Mouse (Mus musculus): ENCODE measurements around the gene Rps15. TPM values are rescaled to one million over a fixed set of nuclear protein-coding genes. Genes with fewer than 3 reads are reported as not detected.

Rps15 gene
- polyA plus RNA-seq, 1 experiment: 2,204 TPM

- H3K27ac ChIP-seq (ENCODE audit: insufficient read depth, low read length): peak within 1 kb of the TSS; percentile 86
- peak; percentile 77 to 95 for DNase-seq (ENCODE audit: low read depth in 1 of 2, low spot score in 2 of 2)
- H3K4me3 ChIP-seq (ENCODE audit: extremely low read depth, insufficient read depth, insufficient read length): peak within 1 kb of the TSS; percentile 58
- H3K4me1 ChIP-seq (ENCODE audit: control insufficient read depth, insufficient read depth, insufficient read length): peaks cover 8% of the 10 kb centered on the region
- no peaks in the 10 kb centered on the region for H3K27me3 ChIP-seq (ENCODE audit: control insufficient read depth, insufficient read depth, low read length)
- peaks cover 12% of the 10 kb centered on the region for H3K36me3 ChIP-seq (ENCODE audit: control insufficient read depth, insufficient read depth, low read length)
- TF ChIP-seq POLR2A (IDR thresholded peaks at IDR 0.05; ENCODE audit: low read depth, low read length) (no peak), CTCF (IDR thresholded peaks at IDR 0.05; ENCODE audit: extremely low read depth, insufficient read depth, insufficient read length, insufficient replicate concordance) (no peak)
- whole genome bisulfite sequencing: under 1% methylated on average over 49 of the region's 49 CpGs
Observed at GRCm38 (mm10) chr10:80260642-80261584, 31.3 kb upstream of the Rps15 start, which contains the start of the genes Gamt and Dazap1. Gene Gamt, minus strand, starts transcription at chr10:80261012. Gene Dazap1, plus strand, starts transcription at chr10:80261486.

DNA sequence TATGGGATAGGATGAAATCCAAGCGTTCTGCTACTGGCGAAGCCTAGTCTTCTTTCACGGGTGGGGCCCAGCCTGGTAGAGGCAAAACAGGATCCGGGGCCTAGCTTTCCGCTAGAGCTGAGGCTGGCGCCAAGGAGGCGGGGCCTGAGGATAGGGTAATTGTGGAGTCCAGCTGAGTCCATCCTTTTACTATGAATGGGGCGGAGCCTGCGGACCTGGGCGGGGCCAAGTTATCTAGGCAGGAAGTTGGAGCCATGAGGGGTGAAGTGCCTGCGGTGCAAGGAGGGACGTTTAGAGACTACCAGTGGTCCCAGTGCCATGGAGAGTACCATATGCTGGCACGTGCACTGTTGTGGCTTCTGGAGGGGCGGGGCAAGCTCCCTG is 30.7 kb upstream of the Rps15 start:
- H3K36me3 ChIP-seq (ENCODE audit: control insufficient read depth, insufficient read depth, low read length): peaks cover 7% of the 10 kb centered on the region; the same call in 1 of the 2 replicates
- WGBS: 1% methylated on average over 14 of the region's 14 CpGs
- DNase-seq (ENCODE audit: low read depth in 1 of 2, low spot score in 2 of 2): peak; percentile 70 to 88
- peak overlapping the region; percentile 86 for H3K27ac ChIP-seq (ENCODE audit: insufficient read depth, low read length)
- peaks cover 8% of the 10 kb centered on the region for H3K4me1 ChIP-seq (ENCODE audit: control insufficient read depth, insufficient read depth, insufficient read length)
- peak overlapping the region; percentile 58 for H3K4me3 ChIP-seq (ENCODE audit: extremely low read depth, insufficient read depth, insufficient read length)
- no peaks in the 10 kb centered on the region for H3K27me3 ChIP-seq (ENCODE audit: control insufficient read depth, insufficient read depth, low read length)
- TF ChIP-seq POLR2A (IDR thresholded peaks at IDR 0.05; ENCODE audit: low read depth, low read length) (no peak; the same call in 1 of the 2 replicates), CTCF (IDR thresholded peaks at IDR 0.05; ENCODE audit: extremely low read depth, insufficient read depth, insufficient read length, insufficient replicate concordance) (no peak)

DNA sequence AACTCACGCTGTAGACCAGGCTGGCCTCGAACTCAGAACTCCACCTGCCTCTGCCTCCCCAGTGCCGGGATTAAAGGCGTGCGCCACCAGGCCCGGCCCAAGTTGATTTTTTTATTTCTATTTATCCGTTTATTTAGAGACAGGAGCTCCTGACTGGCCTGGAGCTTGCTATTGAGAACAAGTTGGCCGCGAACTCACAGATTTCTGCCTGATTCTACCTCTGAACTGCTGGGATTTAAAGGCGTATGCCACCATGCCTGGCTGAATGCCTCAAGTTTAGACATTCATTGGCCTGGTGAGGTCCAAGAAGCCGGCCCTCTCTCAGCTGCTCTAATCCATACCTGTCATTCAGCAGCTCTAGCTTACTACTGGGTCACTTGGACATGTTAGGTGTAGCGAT is 30.1 kb upstream of the Rps15 start:
- no peak overlapping the region for H3K27ac ChIP-seq (ENCODE audit: insufficient read depth, low read length)
- no peaks in the 10 kb centered on the region for H3K27me3 ChIP-seq (ENCODE audit: control insufficient read depth, insufficient read depth, low read length)
- no peak for DNase-seq (ENCODE audit: low read depth in 1 of 2, low spot score in 2 of 2)
- H3K4me1 ChIP-seq (ENCODE audit: control insufficient read depth, insufficient read depth, insufficient read length): peaks cover 8% of the 10 kb centered on the region
- TF ChIP-seq POLR2A (IDR thresholded peaks at IDR 0.05; ENCODE audit: low read depth, low read length) (no peak), CTCF (IDR thresholded peaks at IDR 0.05; ENCODE audit: extremely low read depth, insufficient read depth, insufficient read length, insufficient replicate concordance) (no peak)
- 70% methylated on average over 12 of the region's 12 CpGs for WGBS
- no peak overlapping the region for H3K4me3 ChIP-seq (ENCODE audit: extremely low read depth, insufficient read depth, insufficient read length)
- peaks cover 4% of the 10 kb centered on the region; the same call in 1 of the 2 replicates for H3K36me3 ChIP-seq (ENCODE audit: control insufficient read depth, insufficient read depth, low read length)

DNA sequence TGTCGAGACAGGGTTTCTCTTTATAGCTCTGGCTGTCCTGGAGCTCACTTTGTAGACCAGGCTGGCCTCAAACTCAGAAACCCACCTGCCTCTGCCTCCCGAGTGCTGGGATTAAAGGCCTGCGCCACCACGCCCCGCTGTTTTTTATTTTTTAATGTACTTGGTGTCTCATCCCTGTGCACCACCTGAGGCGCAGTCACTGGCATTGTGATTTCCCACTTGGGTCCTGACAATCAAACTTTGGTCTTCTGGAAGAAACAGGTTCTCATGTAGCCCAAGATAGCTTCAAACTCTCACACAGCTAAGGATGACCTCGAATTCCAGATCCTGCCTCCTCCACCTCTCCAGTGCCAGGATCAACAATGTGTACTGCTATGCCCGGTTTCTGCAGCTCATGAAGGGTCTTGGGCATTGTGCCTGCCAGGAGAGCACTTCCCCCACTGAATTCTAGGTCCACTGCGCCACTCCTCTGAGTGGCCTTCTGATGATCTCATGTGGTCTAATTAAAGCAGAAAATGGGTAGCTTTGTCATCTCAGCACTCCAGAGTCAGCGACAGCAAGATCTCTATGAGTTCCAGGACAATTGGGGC is 29.4 kb upstream of the Rps15 start:
- 97% methylated on average over 10 of the region's 10 CpGs for WGBS
- H3K4me1 ChIP-seq (ENCODE audit: control insufficient read depth, insufficient read depth, insufficient read length): peaks cover 15% of the 10 kb centered on the region

DNA sequence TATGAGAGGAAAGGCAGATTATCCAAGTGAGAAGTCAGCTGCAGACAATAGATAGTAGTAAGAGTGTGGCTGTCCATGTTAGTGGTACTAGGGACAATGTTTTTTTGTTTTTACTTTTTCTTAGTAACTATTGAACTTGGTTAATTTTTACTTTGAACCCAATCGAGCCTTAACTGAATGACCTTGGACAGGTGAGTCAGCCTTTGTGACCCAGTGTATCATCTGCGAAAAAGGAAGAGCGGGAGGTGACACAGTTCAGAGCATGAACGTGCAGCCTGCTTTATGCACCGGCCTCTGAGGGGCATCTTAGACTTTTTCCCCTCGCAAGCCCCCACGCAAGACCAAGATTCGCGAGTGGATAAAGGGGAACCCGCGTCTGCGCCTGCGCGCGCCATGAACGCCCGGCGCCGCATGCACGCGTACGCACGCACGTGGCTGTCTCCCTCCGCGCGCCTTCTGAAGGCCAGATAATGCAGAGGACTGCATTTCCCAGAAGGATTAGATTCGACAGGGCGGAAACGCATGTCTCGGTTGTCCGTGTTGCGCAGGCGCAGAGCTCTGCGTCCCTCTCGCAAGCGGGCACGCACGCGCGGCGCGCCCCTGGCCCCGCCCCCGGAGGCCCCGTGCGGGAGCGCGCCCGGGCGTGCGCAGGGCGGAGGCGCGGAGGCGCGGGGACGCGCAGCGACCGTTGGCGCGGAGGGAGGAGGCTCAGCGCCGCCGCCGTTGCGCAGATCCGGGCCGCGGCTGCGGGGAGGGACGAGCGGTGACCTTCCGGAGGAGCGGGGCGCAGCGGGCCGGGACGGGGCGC is 27.7 kb upstream of the Rps15 start:
- peak; percentile 97 to 98 for DNase-seq (ENCODE audit: low read depth in 1 of 2, low spot score in 2 of 2)
- H3K4me1 ChIP-seq (ENCODE audit: control insufficient read depth, insufficient read depth, insufficient read length): peaks cover 17% of the 10 kb centered on the region
- no peaks in the 10 kb centered on the region for H3K27me3 ChIP-seq (ENCODE audit: control insufficient read depth, insufficient read depth, low read length)
- H3K27ac ChIP-seq (ENCODE audit: insufficient read depth, low read length): peak overlapping the region; percentile 80
- TF ChIP-seq POLR2A (IDR thresholded peaks at IDR 0.05; ENCODE audit: low read depth, low read length) (peak; percentile 75), CTCF (IDR thresholded peaks at IDR 0.05; ENCODE audit: extremely low read depth, insufficient read depth, insufficient read length, insufficient replicate concordance) (no peak)
- H3K4me3 ChIP-seq (ENCODE audit: extremely low read depth, insufficient read depth, insufficient read length): peak overlapping the region; percentile 90
- H3K36me3 ChIP-seq (ENCODE audit: control insufficient read depth, insufficient read depth, low read length): no peaks in the 10 kb centered on the region
- WGBS: under 1% methylated on average over 69 of the region's 81 CpGs

More for the DNA sequence above, 29.4 kb upstream of the Rps15 start:
- Histone ChIP-seq H3K27ac (ENCODE audit: insufficient read depth, low read length) (no peak overlapping the region), H3K4me3 (ENCODE audit: extremely low read depth, insufficient read depth, insufficient read length) (no peak overlapping the region), H3K36me3 (ENCODE audit: control insufficient read depth, insufficient read depth, low read length) (no peaks in the 10 kb centered on the region; the same call in 1 of the 2 replicates), H3K27me3 (ENCODE audit: control insufficient read depth, insufficient read depth, low read length) (no peaks in the 10 kb centered on the region)
- TF ChIP-seq POLR2A (IDR thresholded peaks at IDR 0.05; ENCODE audit: low read depth, low read length): no peak
- DNase-seq (ENCODE audit: low read depth in 1 of 2, low spot score in 2 of 2): no peak

DNA sequence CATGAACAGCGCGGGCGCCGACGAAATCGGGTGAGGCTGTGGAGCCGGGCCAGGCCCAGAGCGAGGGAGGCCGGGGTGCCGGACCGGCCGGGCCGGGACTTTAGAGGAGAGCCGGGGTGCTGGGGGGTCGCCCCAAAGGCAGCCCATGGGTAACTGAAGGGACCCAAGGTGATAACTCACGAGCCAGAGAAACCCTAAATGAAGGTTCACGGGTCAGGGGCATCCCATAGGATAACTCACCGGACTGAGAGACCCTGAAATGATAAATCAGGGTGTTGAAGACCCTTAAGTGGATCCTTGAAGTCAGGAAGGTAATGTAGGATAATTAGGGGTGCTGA is 27.1 kb upstream of the Rps15 start:
- 0% methylated on average over 18 of the region's 18 CpGs for WGBS
- no peaks in the 10 kb centered on the region for H3K27me3 ChIP-seq (ENCODE audit: control insufficient read depth, insufficient read depth, low read length)
- H3K36me3 ChIP-seq (ENCODE audit: control insufficient read depth, insufficient read depth, low read length): no peaks in the 10 kb centered on the region
- TF ChIP-seq POLR2A (IDR thresholded peaks at IDR 0.05; ENCODE audit: low read depth, low read length) (no peak), CTCF (IDR thresholded peaks at IDR 0.05; ENCODE audit: extremely low read depth, insufficient read depth, insufficient read length, insufficient replicate concordance) (no peak)
- H3K27ac ChIP-seq (ENCODE audit: insufficient read depth, low read length): peak overlapping the region; percentile 80
- DNase-seq (ENCODE audit: low read depth in 1 of 2, low spot score in 2 of 2): no peak
- H3K4me3 ChIP-seq (ENCODE audit: extremely low read depth, insufficient read depth, insufficient read length): peak overlapping the region; percentile 90
- peaks cover 20% of the 10 kb centered on the region for H3K4me1 ChIP-seq (ENCODE audit: control insufficient read depth, insufficient read depth, insufficient read length)

All from spleen, adult 2 months (tissue).